Mouse (Mus musculus) kidney, adult 18-20 months (tissue): ENCODE data around the gene Ccdc194.

Experiments used
- DNase-seq: peaks from one replicate; pipeline ENCODE4 v3.0.0; 2021

Gene Ccdc194

DNA sequence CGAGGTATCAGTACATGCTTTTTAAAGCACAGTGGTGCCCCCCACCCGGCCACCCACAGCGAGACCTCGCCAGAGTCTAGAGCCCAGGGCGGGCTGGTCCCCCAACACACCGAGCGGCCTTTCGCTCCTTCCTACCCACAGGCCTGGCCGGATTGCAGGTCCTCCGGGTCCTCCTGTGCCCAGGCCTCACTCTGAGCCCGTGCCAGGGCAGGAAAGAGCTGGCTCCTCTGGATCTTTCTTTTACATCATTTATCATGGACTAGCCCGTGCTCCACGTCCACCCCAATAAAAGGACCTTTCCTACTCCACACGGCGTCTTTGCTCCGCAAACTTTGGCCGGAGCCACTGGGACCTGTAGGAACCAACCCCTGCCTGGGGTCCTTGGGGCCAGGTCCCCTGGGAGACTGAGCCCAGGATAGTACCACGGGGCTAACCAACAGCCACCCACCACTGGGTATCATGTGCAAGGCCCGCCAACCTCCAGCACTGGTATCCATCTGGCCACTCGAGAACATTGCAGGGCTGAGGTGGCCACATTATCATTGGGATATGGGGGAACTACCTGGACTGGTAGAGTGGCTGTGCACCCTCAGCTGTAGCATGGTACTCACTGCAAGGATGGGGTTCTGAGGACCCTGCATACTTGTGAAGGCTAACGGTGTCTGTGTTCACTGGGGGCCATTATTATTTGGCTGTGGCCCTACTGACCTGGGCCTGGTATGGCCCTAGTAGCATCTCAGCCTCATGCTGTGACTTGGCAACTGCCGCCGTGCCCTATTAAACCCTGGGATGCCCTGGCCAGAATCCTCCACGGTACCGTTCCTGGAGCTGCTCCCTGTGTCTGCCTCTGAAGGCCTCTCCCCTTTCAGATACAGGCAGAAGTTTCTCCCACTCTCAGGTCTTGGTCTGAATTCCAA is 50.5 kb downstream of the Ccdc194 start:
- no peak for DNase-seq

GRCm38 (mm10) chr8:71474344-71474743 is 51.2 kb downstream of the Ccdc194 start:
- DNase-seq: no peak

- DNase-seq: no peak
These were observed 52.7 kb downstream of the Ccdc194 start for GRCm38 (mm10) chr8:71472601-71473386.

DNA sequence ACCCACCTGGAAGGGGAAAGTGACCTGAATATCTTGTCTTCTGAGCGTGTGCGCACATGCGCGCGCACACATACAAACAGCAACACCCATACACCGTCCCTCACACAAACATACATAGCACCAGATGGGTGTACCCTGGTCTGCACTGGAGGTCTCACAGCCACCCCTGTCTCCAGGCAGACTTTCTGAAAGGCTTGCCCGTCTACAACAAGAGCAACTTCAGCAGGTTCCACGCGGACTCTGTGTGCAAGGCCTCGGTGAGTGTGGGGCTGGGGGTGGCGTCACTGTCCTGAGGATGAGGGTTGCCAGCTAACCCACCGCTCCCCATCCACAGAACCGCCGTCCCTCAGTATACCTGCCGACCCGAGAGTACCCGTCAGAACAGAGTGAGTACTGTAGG is 53.6 kb downstream of the Ccdc194 start:
- no peak for DNase-seq

- no peak for DNase-seq
These were observed 54.6 kb downstream of the Ccdc194 start for GRCm38 (mm10) chr8:71470913-71471255.

DNA sequence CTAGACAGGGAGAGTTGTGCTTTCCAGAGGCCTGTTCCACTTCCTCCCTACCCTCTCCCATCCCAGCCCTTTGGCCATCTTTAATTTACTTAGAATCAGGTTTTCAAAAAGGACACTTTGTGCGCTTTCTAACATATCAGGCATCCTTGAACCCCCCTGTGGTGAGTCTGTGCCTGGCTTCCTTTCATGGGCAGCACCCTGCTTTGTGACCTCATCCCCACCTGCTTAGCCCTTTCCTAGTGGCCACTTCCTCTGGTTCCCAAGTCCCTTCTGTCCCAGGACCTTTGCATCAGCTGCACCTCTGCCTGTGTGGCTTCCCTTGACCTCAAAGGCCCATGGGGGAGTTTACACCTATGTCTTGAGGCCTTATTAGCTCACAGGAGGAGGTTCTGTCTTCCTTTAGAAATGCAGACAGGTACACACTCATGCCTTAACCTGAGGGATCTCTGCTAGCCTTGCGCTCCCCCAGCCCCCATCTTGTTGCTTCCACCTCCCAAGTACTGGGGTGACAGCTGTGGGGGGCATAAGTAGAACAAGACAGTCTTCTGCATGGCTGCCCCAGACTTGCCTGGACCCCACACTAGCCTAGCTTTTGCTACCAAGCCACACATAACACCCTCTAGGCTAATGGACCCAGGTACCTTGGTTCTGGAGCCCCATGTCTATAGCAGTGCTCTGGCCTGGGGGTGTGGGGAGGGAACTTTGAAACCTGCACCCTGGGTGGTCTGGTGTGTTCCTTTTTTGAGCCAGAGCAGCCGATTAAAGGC is 55.2 kb downstream of the Ccdc194 start:
- no peak for DNase-seq
